In the genomic region with DNA sequence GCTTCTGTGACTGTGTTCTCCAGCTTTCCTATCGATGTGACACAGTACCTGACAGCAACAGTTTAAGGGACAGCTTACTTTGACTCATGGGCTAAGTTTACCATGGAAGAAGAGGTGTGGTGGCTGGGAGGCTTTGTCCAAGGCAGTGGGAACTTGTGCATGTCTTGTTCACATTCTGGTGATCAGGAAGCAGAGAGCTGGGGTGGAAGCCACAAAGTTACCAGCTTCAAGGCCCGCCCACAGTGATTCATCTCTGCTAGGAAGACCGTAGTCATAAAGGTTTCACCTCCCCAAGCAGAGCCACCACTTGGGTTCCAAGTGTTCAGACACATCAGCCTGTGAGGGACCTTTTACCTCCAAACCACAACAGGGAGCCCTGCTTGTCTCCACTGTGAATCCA, we compare ENCODE assay signal across 15 mouse cellular contexts.
"Had no signal": no experiment of that assay in that cellular context is flagged by ENCODE, and none has a peak within 500 bp of the region (broad histone marks: within the 10 kb centered on the region; RNA-seq: fewer than 3 reads in every experiment).

No protein-coding gene starts in this region.

- H3K9me3 ChIP-seq: limb, embryonic 12.5 days; limb, embryonic 15.5 days had no signal

- ATAC-seq: liver, postnatal 0 days; lung, postnatal 0 days had no signal

- H3K4me1 ChIP-seq: limb, embryonic 15.5 days had no signal

- H3K36me3 ChIP-seq: limb, embryonic 12.5 days had no signal

- H3K9ac ChIP-seq: limb, embryonic 12.5 days; limb, embryonic 15.5 days; liver, embryonic 14.5 days; liver, postnatal 0 days; lung, embryonic 14.5 days had no signal

- H3K4me2 ChIP-seq: limb, embryonic 12.5 days; limb, embryonic 15.5 days; liver, embryonic 11.5 days; lung, embryonic 14.5 days; midbrain, embryonic 11.5 days had no signal

- H3K4me3 ChIP-seq: limb, embryonic 12.5 days; limb, embryonic 15.5 days had no signal

- H3K27ac ChIP-seq: limb, embryonic 12.5 days; limb, embryonic 15.5 days; liver, embryonic 14.5 days; macrophage had no signal

- DNase-seq: kidney, adult 18-20 months; kidney, adult 9 months; kidney, postnatal 25 days; left cerebral cortex, postnatal 4 days; liver, postnatal 0 days; lung, embryonic 14.5 days; midbrain, embryonic 14.5 days; thymus, postnatal 25 days had no signal

- H3K27me3 ChIP-seq: limb, embryonic 12.5 days; limb, embryonic 15.5 days had no signal
